Mouse (Mus musculus): ENCODE measurements around the gene Thy1.

GRCm38 (mm10) chr9:44085276-44085675, 42.1 kb downstream of the Thy1 start:
- TF ChIP-seq CTCF (IDR thresholded peaks at IDR 0.05; ENCODE audit: low read depth) (no peak), EP300 (IDR thresholded peaks at IDR 0.05; ENCODE audit: low read depth) (no peak)
